Mouse (Mus musculus): Measurements from ENCODE around the gene Rab29.
A peak's percentile ranks its signal among the peaks of the same experiment; 100 is the strongest.
"Not testable (repeated sequence)": the region's sequence is repeated elsewhere in the genome, so short reads cannot be mapped to it uniquely, and the experiment has no call there.

Gene Rab29

GRCm38 (mm10) chr1:131867093-131867945, at the start of gene Rab29:
Rab29 (plus strand) TSS chr1:131867224.
- peak; percentile 78 to 85 for DNase-seq

GRCm38 (mm10) chr1:131820353-131820752, 46.7 kb upstream of the Rab29 start:
- DNase-seq = not testable (repeated sequence)

- no peak for DNase-seq
Measured at GRCm38 (mm10) chr1:131820887-131821328, 46.1 kb upstream of the Rab29 start.

GRCm38 (mm10) chr1:131822292-131822691, 44.7 kb upstream of the Rab29 start:
- DNase-seq = no peak

GRCm38 (mm10) chr1:131822856-131823492, 44.0 kb upstream of the Rab29 start:
- DNase-seq = no peak

- no peak for DNase-seq
Measured at GRCm38 (mm10) chr1:131823563-131823962, 43.5 kb upstream of the Rab29 start.

GRCm38 (mm10) chr1:131824528-131825181, 42.4 kb upstream of the Rab29 start:
- DNase-seq = peak in 1 of 2 experiments; percentile 12

GRCm38 (mm10) chr1:131827207-131827786, 39.7 kb upstream of the Rab29 start, which contains the start of gene Slc41a1:
Slc41a1 (plus strand) TSS chr1:131827493.
- peak; percentile 18 to 52 for DNase-seq

- peak; percentile 90 to 92 for DNase-seq
Measured at GRCm38 (mm10) chr1:131827787-131828258, 39.2 kb upstream of the Rab29 start.

- no peak for DNase-seq
Measured at GRCm38 (mm10) chr1:131828297-131829126, 38.5 kb upstream of the Rab29 start.

GRCm38 (mm10) chr1:131829279-131829678, 37.7 kb upstream of the Rab29 start:
- no peak for DNase-seq

GRCm38 (mm10) chr1:131830561-131830960, 36.5 kb upstream of the Rab29 start:
- DNase-seq = no peak

GRCm38 (mm10) chr1:131830971-131831641, 35.9 kb upstream of the Rab29 start:
- DNase-seq = no peak

- DNase-seq = no peak
Measured at GRCm38 (mm10) chr1:131837035-131837434, 30.0 kb upstream of the Rab29 start.

GRCm38 (mm10) chr1:131838542-131838941, 28.5 kb upstream of the Rab29 start:
- no peak for DNase-seq

- DNase-seq = no peak
Measured at GRCm38 (mm10) chr1:131839279-131839678, 27.7 kb upstream of the Rab29 start.

GRCm38 (mm10) chr1:131842221-131842620, 24.8 kb upstream of the Rab29 start:
- DNase-seq = no peak

- no peak for DNase-seq
Measured at GRCm38 (mm10) chr1:131843758-131844157, 23.3 kb upstream of the Rab29 start.

GRCm38 (mm10) chr1:131844883-131845282, 22.1 kb upstream of the Rab29 start:
- no peak for DNase-seq

- DNase-seq = peak in 1 of 2 experiments; percentile 33
Measured at GRCm38 (mm10) chr1:131846255-131846654, 20.8 kb upstream of the Rab29 start.

- DNase-seq = no peak
Measured at GRCm38 (mm10) chr1:131861811-131862210, 5.2 kb upstream of the Rab29 start.

All from thymus, adult 18-20 months (tissue).